Mouse (Mus musculus) hindbrain, embryonic 12.5 days (tissue): ENCODE measurements around the gene St3gal6. TPM values are rescaled to one million over a fixed set of nuclear protein-coding genes. Genes with fewer than 3 reads are reported as not detected.

Source experiments
- ATAC-seq: fragments of 200-750 bp; cut with Nextera tagmentation; 2 replicates; pipeline ENCODE4 v1.8.0; 2017; ENCODE audit warnings: moderate TSS enrichment; ENCODE audit not compliant: low FRiP score
- H3K27ac ChIP-seq: fragments of 300-500 bp; sonication (generic); 2 replicates; pipeline ENCODE4 v1.5.1; 2016; ENCODE audit warnings: mild to moderate bottlenecking
- H3K27me3 ChIP-seq: fragments of 300-500 bp; sonication (generic); 2 replicates; pipeline ENCODE4 v1.6.1; 2016; ENCODE audit warnings: mild to moderate bottlenecking
- H3K36me3 ChIP-seq: fragments of 300-500 bp; sonication (generic); 2 replicates; pipeline ENCODE4 v1.6.1; 2016; ENCODE audit warnings: mild to moderate bottlenecking
- H3K4me1 ChIP-seq: fragments of 300-500 bp; sonication (generic); 2 replicates; pipeline ENCODE4 v1.6.1; 2016
- H3K4me2 ChIP-seq: fragments of 300-500 bp; sonication (generic); replicated peaks from 2 replicates; pipeline ENCODE4 v1.6.1; 2016; ENCODE audit warnings: mild to moderate bottlenecking
- H3K4me3 ChIP-seq: fragments of 300-500 bp; sonication (generic); 2 replicates; pipeline ENCODE4 v1.5.1; 2016; ENCODE audit warnings: mild to moderate bottlenecking
- H3K9ac ChIP-seq: fragments of 300-500 bp; sonication (generic); 2 replicates; pipeline ENCODE4 v1.6.1; 2016; ENCODE audit warnings: mild to moderate bottlenecking, moderate library complexity
- H3K9me3 ChIP-seq: fragments of 300-500 bp; sonication (generic); replicated peaks from 2 replicates; pipeline ENCODE4 v1.6.1; 2016; ENCODE audit warnings: mild to moderate bottlenecking
- WGBS: fragments of 180-500 bp; shearing (Covaris S2); methylation state at CpG from one replicate; pipeline ENCODE4 v1.1.7; 2016; 5-methylcytosine and 5-hydroxymethylcytosine counted together
- polyA plus RNA-seq: library from polyadenylated mRNA; unstranded; fragments of >200 nt; fragmentation: Nextera tagmentation; extraction: Ambion mirVana; gene quantifications from 2 replicates; pipeline ENCODE4 v1.2.1, GENCODE M21; 2016

Gene St3gal6
- polyA plus RNA-seq, 1 experiment from 2014 or later: 10.1 TPM

DNA sequence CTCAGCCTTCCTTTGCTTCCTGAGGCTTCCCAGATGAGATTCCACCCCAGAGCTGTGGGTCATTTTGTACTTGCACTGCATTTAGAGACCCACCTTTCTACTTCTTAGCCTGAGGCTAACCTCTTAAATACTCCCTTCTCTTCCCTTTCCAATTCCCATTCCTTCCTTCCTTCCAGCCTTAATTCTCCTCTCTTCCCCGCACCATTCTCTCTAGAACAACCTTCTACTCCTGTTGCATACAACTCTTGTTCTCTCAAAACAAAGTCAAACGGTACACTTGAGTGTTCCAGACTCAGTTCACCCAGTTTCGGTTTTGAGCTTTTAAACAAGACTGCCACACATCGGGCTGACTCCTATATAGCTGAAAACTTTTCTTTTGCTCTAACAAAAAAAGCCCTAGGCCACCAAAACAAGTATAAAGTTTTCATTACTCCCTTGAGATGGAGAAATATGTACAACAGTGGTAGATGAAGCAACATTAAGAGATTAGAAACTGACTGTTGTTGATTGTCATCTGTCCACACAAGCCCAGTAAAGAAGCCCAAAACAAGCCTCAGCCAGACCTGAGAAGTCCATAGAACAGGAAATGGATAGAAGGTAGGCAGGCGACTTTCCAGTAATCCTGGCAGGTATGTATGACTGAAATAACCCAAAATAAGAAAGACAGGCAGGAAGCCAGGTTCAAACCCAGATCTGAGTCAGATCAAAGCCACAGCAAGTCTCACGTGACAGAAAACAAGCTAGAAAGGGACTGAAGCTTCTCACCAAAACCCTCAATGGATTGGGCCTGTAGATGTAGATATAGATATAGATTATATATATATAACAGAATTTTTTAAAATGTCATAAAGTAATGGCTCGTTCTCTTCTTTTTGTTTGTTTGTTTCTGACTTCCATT lies 10.5 kb upstream of the St3gal6 start:
- Histone ChIP-seq H3K27me3 (no peaks in the 10 kb centered on the region), H3K9me3 (no peaks in the 10 kb centered on the region), H3K4me3 (no peak overlapping the region), H3K4me1 (0 out of 2 replicates have a peak, but pooled peaks cover 3% of the 10 kb centered on the region), H3K36me3 (no peaks in the 10 kb centered on the region), H3K4me2 (no peak overlapping the region), H3K9ac (no peak overlapping the region), H3K27ac (no peak overlapping the region)
- no peak for ATAC-seq
- WGBS: 86% methylated on average over 7 of the region's 7 CpGs

DNA sequence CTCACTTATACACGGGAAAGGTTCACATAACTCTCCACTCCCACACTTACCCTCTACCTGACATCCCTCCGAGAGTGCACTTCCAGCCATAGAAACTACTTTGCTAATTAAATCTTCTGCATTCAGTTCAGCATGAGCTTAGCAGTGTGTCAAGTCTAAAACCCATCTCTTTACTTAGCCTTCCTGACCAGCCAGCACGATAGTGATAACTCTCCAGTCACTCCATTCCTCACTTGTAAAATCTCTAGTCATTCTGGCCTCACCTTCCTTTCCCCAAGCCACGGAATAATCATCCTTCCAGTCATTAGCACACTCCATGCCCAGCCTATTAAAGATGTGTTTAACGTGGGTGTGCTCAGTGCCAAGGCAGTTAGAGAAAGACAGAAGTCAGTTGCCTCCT lies 9.7 kb upstream of the St3gal6 start:
- Histone ChIP-seq H3K27me3 (no peaks in the 10 kb centered on the region), H3K4me2 (no peak overlapping the region), H3K27ac (no peak overlapping the region), H3K9me3 (no peaks in the 10 kb centered on the region), H3K36me3 (no peaks in the 10 kb centered on the region), H3K4me3 (no peak overlapping the region), H3K4me1 (0 out of 2 replicates have a peak, but pooled peaks cover 3% of the 10 kb centered on the region), H3K9ac (no peak overlapping the region)
- no peak for ATAC-seq
- WGBS: 81% methylated on average over 5 of the region's 5 CpGs

DNA sequence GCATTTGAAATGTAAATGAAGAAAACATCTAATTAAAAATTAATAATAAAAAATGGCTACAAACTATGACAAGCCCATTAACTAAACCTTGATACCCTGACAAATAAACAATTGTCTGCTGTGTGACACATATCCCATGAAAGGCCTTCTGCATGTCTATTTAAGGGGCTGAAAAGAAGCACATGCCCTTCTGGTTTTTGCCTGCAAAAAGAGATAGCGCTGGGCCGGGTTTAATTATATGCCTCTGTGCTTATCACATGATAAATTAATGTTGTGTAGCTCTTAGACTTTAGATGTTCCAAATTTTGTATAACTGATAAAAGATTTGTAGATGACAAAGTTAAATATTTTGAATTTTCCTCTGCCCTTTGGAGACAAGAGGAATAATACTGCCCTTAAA lies 9.2 kb upstream of the St3gal6 start:
- 83% methylated on average over 2 of the region's 2 CpGs for WGBS
- H3K9me3 ChIP-seq: no peaks in the 10 kb centered on the region

DNA sequence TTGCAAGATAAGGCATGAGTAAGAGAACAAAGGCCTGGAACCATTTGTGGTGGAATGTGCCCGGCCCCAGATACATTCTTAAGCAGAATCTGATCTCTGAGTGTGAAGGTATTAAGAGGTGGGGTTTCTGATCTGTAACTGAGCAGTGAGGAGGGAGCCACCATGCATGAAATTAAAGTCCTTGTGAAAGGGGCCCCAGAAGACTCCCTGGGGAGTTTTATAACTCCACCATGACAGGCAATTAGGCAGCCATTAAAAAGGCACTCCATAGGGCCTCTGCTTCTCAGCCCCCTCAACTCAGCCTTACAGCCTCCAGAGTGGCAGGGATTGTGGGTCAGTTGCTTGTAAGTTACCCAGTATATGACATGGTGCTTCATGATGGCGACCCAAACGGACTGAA lies 8.5 kb upstream of the St3gal6 start:
- Histone ChIP-seq H3K36me3 (no peaks in the 10 kb centered on the region), H3K4me2 (no peak overlapping the region), H3K27me3 (no peaks in the 10 kb centered on the region), H3K9me3 (no peaks in the 10 kb centered on the region), H3K9ac (no peak overlapping the region), H3K4me3 (no peak overlapping the region), H3K4me1 (0 out of 2 replicates have a peak, but pooled peaks cover 3% of the 10 kb centered on the region), H3K27ac (no peak overlapping the region)
- 50% methylated on average over 3 of the region's 3 CpGs for WGBS
- ATAC-seq: peak; percentile 73

More for the DNA sequence above, 9.2 kb upstream of the St3gal6 start:
- Histone ChIP-seq H3K9ac (no peak overlapping the region), H3K36me3 (no peaks in the 10 kb centered on the region), H3K4me2 (no peak overlapping the region), H3K4me1 (0 out of 2 replicates have a peak, but pooled peaks cover 3% of the 10 kb centered on the region), H3K4me3 (no peak overlapping the region), H3K27ac (no peak overlapping the region), H3K27me3 (no peaks in the 10 kb centered on the region)
- no peak for ATAC-seq

DNA sequence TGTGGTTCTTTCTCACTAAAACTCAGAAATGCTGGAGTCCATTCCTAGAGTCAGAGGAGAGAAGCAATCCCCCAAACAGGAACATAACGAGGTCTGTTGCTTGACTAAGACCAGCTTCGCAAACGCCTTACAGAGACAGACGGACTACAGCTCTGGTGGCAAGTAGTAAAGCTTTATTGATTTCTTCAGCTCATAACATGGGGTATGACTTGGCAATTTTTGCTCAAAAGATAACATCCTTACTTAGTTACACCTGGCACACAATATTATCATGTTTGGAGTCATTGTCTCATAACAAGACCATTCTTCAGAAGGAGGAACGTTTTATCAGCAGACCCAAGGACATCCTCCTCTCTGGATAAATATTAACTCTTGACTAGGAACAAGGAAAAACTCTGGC lies 3.8 kb upstream of the St3gal6 start:
- Histone ChIP-seq H3K4me2 (no peak overlapping the region), H3K27me3 (no peaks in the 10 kb centered on the region), H3K36me3 (no peaks in the 10 kb centered on the region), H3K27ac (no peak overlapping the region), H3K4me3 (no peak overlapping the region), H3K9ac (no peak overlapping the region), H3K4me1 (0 out of 2 replicates have a peak, but pooled peaks cover 3% of the 10 kb centered on the region), H3K9me3 (peaks cover 8% of the 10 kb centered on the region)
- 71% methylated on average over 5 of the region's 5 CpGs for WGBS
- ATAC-seq: no peak

DNA sequence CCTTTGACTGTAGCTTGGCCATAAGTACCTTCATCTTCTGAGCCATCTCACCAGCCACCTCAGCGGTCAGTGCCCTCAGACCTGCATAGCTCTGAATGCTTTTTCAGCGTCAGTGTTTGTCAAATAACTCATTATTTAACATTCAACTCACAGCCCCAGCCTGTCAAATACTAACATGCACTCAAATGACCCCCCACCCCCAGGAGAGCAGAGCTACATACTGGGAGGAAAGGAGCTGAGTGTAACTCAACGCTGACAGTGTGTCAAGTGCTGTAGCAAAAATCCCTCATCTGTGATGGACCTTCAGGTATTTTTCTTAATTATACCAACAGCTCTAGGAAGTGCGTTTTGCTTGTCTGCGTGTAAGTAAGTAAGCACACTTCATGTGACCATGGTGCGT lies 2.7 kb upstream of the St3gal6 start:
- Histone ChIP-seq H3K9me3 (peaks cover 8% of the 10 kb centered on the region), H3K27ac (no peak overlapping the region), H3K27me3 (peaks cover 5% of the 10 kb centered on the region; the same call in 1 of the 2 replicates), H3K36me3 (no peaks in the 10 kb centered on the region), H3K4me3 (no peak overlapping the region), H3K4me1 (no peaks in the 10 kb centered on the region; the same call in 1 of the 2 replicates), H3K4me2 (no peak overlapping the region), H3K9ac (no peak overlapping the region)
- no peak for ATAC-seq
- WGBS: 78% methylated on average over 6 of the region's 6 CpGs

DNA sequence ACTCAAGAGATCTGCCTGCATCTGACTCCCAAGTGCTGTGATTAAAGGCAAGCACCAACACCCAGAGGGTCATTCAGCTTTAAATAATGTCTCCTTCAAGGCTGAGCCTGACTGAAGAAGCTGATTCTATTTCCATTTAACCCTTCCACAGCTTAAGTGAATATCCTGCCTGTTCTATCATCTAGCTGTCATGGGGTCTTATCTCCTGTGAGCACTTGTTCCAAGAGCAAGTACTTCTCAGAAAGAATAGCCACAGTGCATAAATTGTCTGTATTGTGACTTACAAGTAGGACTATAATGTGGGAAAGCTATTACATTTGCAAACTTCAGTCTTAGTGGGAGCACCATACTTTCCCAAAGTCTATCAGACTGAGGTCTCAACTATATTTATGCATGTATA lies 1.8 kb upstream of the St3gal6 start:
- Histone ChIP-seq H3K4me3 (no peak overlapping the region), H3K36me3 (no peaks in the 10 kb centered on the region), H3K9me3 (peaks cover 8% of the 10 kb centered on the region), H3K4me2 (no peak overlapping the region), H3K9ac (no peak overlapping the region), H3K4me1 (no peaks in the 10 kb centered on the region; the same call in 1 of the 2 replicates), H3K27ac (no peak overlapping the region), H3K27me3 (peaks cover 5% of the 10 kb centered on the region; the same call in 1 of the 2 replicates)
- no peak for ATAC-seq

DNA sequence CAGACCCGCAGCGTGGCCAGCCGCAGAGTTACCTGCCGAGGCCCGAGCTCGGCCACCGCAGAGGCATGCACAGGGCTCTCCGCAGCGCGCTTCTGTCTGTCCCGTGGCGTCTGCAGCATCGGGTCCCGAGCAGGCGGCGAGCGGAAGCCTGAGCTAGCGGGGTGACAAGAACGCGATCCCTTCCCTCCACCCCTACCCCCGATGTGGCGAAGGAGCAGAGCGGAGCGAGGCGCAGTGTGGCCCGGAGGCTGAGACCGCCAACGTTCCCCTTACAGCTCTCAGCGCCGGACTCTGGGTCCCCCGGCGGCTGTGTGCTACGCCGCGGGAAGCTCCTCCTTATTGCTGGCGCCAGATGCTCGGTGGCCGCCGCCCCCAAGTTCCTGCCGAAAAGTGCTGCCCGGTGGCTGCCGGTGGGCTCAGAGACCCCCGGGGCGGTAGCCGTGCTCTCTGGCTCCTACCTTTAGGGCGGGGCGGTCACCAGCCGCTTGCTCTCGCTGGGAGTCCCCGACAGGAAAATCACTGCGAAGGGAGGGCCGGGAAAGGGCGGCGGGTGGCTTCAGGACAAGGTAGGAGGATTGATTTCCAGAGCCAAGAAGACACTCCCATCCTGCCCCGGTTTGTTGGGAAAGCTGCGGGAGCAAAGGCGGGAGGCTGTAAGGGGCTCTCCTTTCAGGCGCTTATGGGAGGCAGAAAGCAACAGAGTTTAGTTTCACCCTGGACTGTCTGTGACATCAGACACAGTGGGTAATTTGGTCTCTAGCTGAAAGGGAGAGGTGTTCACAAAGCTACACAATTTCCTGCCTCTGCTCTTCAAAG lies 791 bp downstream of the St3gal6 start:
- peak overlapping the region; percentile 67 for H3K27ac ChIP-seq
- H3K27me3 ChIP-seq: peaks cover 9% of the 10 kb centered on the region; the same call in 1 of the 2 replicates
- H3K36me3 ChIP-seq: no peaks in the 10 kb centered on the region
- H3K4me2 ChIP-seq: peak overlapping the region; percentile 96
- ATAC-seq: peak; percentile 91
- H3K4me3 ChIP-seq: peak overlapping the region; percentile 71
- under 1% methylated on average over 57 of the region's 58 CpGs for WGBS
- H3K9ac ChIP-seq: peak overlapping the region; percentile 84
- H3K4me1 ChIP-seq: no peaks in the 10 kb centered on the region; the same call in none of the 2 replicates
- peaks cover 8% of the 10 kb centered on the region for H3K9me3 ChIP-seq

DNA sequence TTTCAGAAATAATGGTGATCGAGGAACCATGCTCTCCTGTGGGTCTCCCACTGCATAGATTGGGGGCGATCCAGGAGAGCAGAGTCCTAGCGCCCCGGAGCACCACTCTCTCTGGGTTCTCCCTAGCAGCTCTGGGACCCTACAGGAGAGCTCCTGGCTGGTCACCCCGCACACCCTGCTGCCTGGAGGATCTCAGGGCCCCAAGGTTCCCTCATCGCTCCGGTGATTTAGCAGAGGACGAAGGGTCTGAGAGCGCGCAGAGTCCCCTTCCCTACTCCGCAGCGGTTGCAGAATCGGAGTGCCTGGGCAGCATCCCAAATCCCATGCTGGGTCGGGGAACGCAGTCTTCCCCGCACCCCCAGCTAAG lies 1.4 kb downstream of the St3gal6 start:
- peak; percentile 64; the same call in 1 of the 2 replicates for ATAC-seq
- Histone ChIP-seq H3K4me2 (peak overlapping the region; percentile 96), H3K27me3 (peaks cover 9% of the 10 kb centered on the region; the same call in 1 of the 2 replicates), H3K9ac (peak overlapping the region; percentile 84), H3K36me3 (no peaks in the 10 kb centered on the region), H3K4me1 (no peaks in the 10 kb centered on the region; the same call in none of the 2 replicates), H3K4me3 (peak overlapping the region; percentile 71), H3K27ac (peak overlapping the region; percentile 67), H3K9me3 (peaks cover 8% of the 10 kb centered on the region)
- under 1% methylated on average over 16 of the region's 16 CpGs for WGBS

DNA sequence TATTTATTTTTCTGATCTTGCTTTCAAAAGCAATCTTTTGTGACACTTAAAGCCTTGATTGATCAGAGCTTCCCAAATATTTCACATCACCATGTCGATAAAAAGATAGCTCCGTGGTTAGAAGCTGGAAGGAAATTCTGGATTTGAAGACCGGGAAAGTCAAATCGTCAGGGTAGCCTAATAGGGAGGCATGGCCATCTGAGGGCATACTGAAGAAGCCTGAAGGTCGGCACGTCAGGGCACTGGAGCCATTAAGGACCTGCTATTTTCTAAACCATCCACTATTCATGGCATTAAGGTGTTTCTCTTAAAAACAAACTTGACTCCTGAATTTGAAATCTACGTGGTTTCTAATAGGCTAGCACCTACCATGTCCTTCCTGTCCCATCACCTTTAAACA lies 2.1 kb downstream of the St3gal6 start:
- Histone ChIP-seq H3K27ac (no peak overlapping the region), H3K9ac (no peak overlapping the region), H3K4me2 (peak overlapping the region; percentile 96), H3K36me3 (no peaks in the 10 kb centered on the region), H3K4me1 (no peaks in the 10 kb centered on the region; the same call in none of the 2 replicates), H3K27me3 (peaks cover 9% of the 10 kb centered on the region; the same call in 1 of the 2 replicates), H3K9me3 (peaks cover 8% of the 10 kb centered on the region), H3K4me3 (peak overlapping the region; percentile 71)
- WGBS: 44% methylated on average over 7 of the region's 7 CpGs
- ATAC-seq: no peak

DNA sequence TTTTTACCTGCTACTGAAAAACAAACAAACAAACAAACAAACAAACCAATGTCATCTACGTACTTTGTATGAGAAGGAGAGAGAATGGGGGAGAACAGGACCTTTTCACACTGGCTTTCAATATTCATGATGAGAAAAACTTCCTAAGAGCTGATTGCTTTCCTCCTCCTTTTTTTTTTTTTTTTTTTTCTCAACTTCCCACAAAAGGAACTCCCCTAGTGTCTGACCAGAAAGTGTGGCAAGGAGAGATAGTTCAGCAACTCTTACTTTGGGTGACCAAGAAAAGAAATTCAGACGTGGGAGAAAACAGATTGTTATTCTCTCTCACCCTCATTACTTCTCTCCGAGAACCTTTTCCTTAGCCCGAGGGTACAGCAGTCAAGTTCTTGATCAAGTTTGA lies 2.9 kb downstream of the St3gal6 start:
- H3K4me3 ChIP-seq: no peak overlapping the region
- peaks cover 9% of the 10 kb centered on the region; the same call in 1 of the 2 replicates for H3K27me3 ChIP-seq
- no peak for ATAC-seq
- H3K27ac ChIP-seq: no peak overlapping the region
- H3K36me3 ChIP-seq: no peaks in the 10 kb centered on the region
- H3K4me2 ChIP-seq: no peak overlapping the region
- no peak overlapping the region for H3K9ac ChIP-seq
- 74% methylated on average over 4 of the region's 4 CpGs for WGBS
- no peaks in the 10 kb centered on the region; the same call in none of the 2 replicates for H3K4me1 ChIP-seq
- H3K9me3 ChIP-seq: peaks cover 8% of the 10 kb centered on the region

DNA sequence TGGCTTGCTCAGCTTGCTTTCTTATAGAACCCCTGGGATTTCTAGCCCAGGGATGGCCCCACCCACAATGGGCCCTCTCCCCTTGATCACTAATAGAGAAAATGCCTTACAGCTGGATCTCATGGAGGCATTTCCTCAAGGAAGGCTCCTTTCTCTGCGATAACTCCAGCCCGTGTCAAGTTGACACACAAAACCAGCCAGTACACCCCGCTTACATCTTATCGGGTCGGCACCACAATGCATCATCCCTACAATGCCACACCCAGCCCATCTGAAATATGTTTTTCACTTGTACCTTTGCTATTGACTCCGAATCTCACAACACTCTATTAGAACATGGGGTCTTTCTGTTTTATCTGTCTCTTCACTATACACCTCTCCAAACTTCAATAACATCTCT lies 3.6 kb downstream of the St3gal6 start:
- peaks cover 8% of the 10 kb centered on the region for H3K9me3 ChIP-seq
- no peak for ATAC-seq
- H3K27ac ChIP-seq: no peak overlapping the region
- no peaks in the 10 kb centered on the region for H3K36me3 ChIP-seq
- no peak overlapping the region for H3K4me3 ChIP-seq
- WGBS: 91% methylated on average over 6 of the region's 6 CpGs
- H3K9ac ChIP-seq: no peak overlapping the region
- H3K4me1 ChIP-seq: no peaks in the 10 kb centered on the region; the same call in none of the 2 replicates
- peaks cover 9% of the 10 kb centered on the region; the same call in 1 of the 2 replicates for H3K27me3 ChIP-seq
- no peak overlapping the region for H3K4me2 ChIP-seq
